ENCODE assay signal across 9 mouse cellular contexts in the genomic region with DNA sequence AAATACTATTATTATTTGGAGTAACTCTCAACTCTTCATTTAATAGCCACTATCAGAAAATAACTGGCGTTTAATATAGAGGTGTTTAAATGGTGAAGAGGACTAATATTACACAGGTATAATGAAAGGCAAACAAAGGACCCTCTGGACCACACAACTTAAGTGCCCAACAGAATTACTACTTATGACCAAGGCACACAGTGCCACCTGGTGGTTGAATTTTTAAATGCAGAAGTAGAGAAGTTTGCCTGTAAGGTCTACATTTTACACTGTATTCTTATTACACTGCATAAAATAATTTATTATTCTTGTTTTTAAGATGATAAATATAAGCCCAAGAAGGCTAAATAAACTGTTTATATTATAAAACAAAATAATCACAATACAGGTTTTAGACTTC.
DNase-seq lines count a peak whose midpoint lies in the region; ATAC-seq lines count a peak whose summit lies in the region.
"Had no signal": no experiment of that assay in that cellular context is flagged by ENCODE, and none has a peak within 500 bp of the region (broad histone marks: within the 10 kb centered on the region; RNA-seq: fewer than 3 reads in every experiment).

No protein-coding gene starts in this region.

- no peak for ATAC-seq in kidney, embryonic 14.5 days (ENCODE audit: low FRiP score, low TSS enrichment)
- ATAC-seq in erythroblast, adult 5-6 weeks (replicated peaks; ENCODE audit: low FRiP score, poor library complexity, severe bottlenecking) = no peak

- H3K27me3 ChIP-seq in kidney, embryonic 14.5 days (ENCODE audit: control insufficient read depth, insufficient read depth, low read length) = no peaks in the 10 kb centered on the region
- H3K27me3 ChIP-seq: embryonic facial prominence, embryonic 13.5 days; limb, embryonic 15.5 days had no signal

- no peak overlapping the region for H3K9ac ChIP-seq in kidney, embryonic 14.5 days (ENCODE audit: low read depth, low read length)
- H3K9ac ChIP-seq: embryonic facial prominence, embryonic 13.5 days; limb, embryonic 15.5 days had no signal

- no peaks in the 10 kb centered on the region for H3K9me3 ChIP-seq in kidney, embryonic 14.5 days (ENCODE audit: control insufficient read depth, low read length)
- H3K9me3 ChIP-seq: embryonic facial prominence, embryonic 13.5 days; limb, embryonic 15.5 days had no signal

- H3K27ac ChIP-seq in kidney, embryonic 14.5 days (ENCODE audit: low read depth, low read length) = no peak overlapping the region
- H3K27ac ChIP-seq: embryonic facial prominence, embryonic 13.5 days; limb, embryonic 15.5 days had no signal

- H3K4me2 ChIP-seq in kidney, embryonic 14.5 days (replicated peaks; ENCODE audit: low read depth, low read length) = no peak overlapping the region
- H3K4me2 ChIP-seq: embryonic facial prominence, embryonic 13.5 days; limb, embryonic 15.5 days had no signal

- no peaks in the 10 kb centered on the region for H3K4me1 ChIP-seq in kidney, embryonic 14.5 days (ENCODE audit: control insufficient read depth, insufficient read depth, low read length)
- H3K4me1 ChIP-seq: limb, embryonic 15.5 days had no signal

- WGBS in kidney, embryonic 14.5 days = 25% methylated on average over 1 of the region's 1 CpGs

- H3K4me3 ChIP-seq in kidney, embryonic 14.5 days (ENCODE audit: low read length) = no peak overlapping the region
- H3K4me3 ChIP-seq: embryonic facial prominence, embryonic 13.5 days; limb, embryonic 15.5 days had no signal

- peaks cover 13% of the 10 kb centered on the region; the same call in 1 of the 2 replicates for H3K36me3 ChIP-seq in kidney, embryonic 14.5 days (ENCODE audit: control insufficient read depth, insufficient read depth, low read length)

- peak; percentile 56 for DNase-seq in kidney, postnatal 10 days
- DNase-seq in Muller cell, postnatal 12 days (ENCODE audit: inconsistent ontology term) = peak; percentile 36
- DNase-seq in adrenal gland, postnatal 25 days = peak; percentile 3
- peak; percentile 14 to 66 for DNase-seq in heart, postnatal 14 days
- DNase-seq in lung, postnatal 25 days (ENCODE audit: low spot score) = peak; percentile 39

- intact Hi-C loops in heart, postnatal 14 days (cut with DNase I) = loop anchor here (5.0 kb wide), 1 partner anchor 391 kb away; no protein-coding TSS in a partner anchor

Comparison
In these comparisons a context has a peak if more than half of its experiments do, and no peak if none do; other contexts are left out.
1. DNase-seq: peak in every context shown above with its lines; median percentile 56 in kidney, postnatal 10 days; 40 in heart, postnatal 14 days; 39 in lung, postnatal 25 days; 36 in Muller cell, postnatal 12 days; 3 in adrenal gland, postnatal 25 days.